Mouse (Mus musculus): Measurements from ENCODE around the gene Acnat1. TPM values are rescaled to one million over a fixed set of nuclear protein-coding genes. Genes with fewer than 3 reads are reported as not detected.
A peak's percentile ranks its signal among the peaks of the same experiment; 100 is the strongest.
"Not testable (repeated sequence)": the region's sequence is repeated elsewhere in the genome, so short reads cannot be mapped to it uniquely, and the experiment has no call there.

Gene Acnat1
- polyA plus RNA-seq, 1 experiment = 41.7 TPM

- no peak overlapping the region for H3K27ac ChIP-seq (ENCODE audit: insufficient read depth, low read depth, low read length)
- H3K27me3 ChIP-seq (replicated peaks; ENCODE audit: control insufficient read depth, insufficient read depth, low read length) = no peaks in the 10 kb centered on the region
- 60% methylated on average over 2 of the region's 2 CpGs for WGBS
- H3K4me3 ChIP-seq (ENCODE audit: insufficient read depth, low read depth, low read length) = no peak overlapping the region
- peaks cover 9% of the 10 kb centered on the region for H3K36me3 ChIP-seq (ENCODE audit: control insufficient read depth, insufficient read depth, low read length)
- peaks cover 8% of the 10 kb centered on the region; the same call in 1 of the 2 replicates for H3K4me1 ChIP-seq (ENCODE audit: control insufficient read depth, insufficient read depth, low read length)
- DNase-seq = peak; percentile 57
- TF ChIP-seq POLR2A (IDR thresholded peaks at IDR 0.05; ENCODE audit: low read depth, low read length) (no peak), CTCF (conservative IDR thresholded peaks at IDR 0.05; ENCODE audit: insufficient read depth, insufficient read length, low read depth, low read length) (no peak)
Measured at GRCm38 (mm10) chr4:49509183-49509582, 35.5 kb upstream of the Acnat1 start.

DNA sequence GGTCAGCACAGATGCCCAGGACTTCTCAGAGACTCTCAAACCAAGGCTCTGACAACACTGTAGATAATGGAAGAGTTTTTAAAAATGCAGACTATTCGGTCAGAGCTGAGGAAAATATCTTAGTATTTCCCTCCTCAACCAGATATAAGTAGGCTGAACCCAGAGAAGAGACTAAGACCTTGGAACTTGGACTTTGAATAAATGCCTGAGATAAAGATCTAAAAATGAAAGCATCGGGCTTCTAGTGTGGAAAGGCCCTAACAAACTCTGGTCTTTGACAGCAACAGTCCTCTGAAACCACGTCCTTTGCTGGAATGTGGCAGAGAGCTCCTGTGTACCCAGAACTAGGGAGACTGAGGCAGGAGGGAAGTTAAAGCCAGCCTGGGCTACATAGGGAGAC is 32.7 kb upstream of the Acnat1 start, which contains the start of gene Baat:
TSS of gene Baat (minus strand) at position 172 of the 400 bp plus-strand sequence.
- 48% methylated on average over 3 of the region's 3 CpGs for WGBS
- peaks cover 7% of the 10 kb centered on the region; the same call in 1 of the 2 replicates for H3K4me1 ChIP-seq (ENCODE audit: control insufficient read depth, insufficient read depth, low read length)
- H3K27me3 ChIP-seq (replicated peaks; ENCODE audit: control insufficient read depth, insufficient read depth, low read length) = no peaks in the 10 kb centered on the region
- H3K27ac ChIP-seq (ENCODE audit: insufficient read depth, low read depth, low read length) = no peak within 1 kb of the TSS
- peak; percentile 37 for DNase-seq
- TF ChIP-seq POLR2A (IDR thresholded peaks at IDR 0.05; ENCODE audit: low read depth, low read length) (no peak), CTCF (conservative IDR thresholded peaks at IDR 0.05; ENCODE audit: insufficient read depth, insufficient read length, low read depth, low read length) (no peak)
- no peaks in the 10 kb centered on the region for H3K36me3 ChIP-seq (ENCODE audit: control insufficient read depth, insufficient read depth, low read length)
- no peak within 1 kb of the TSS for H3K4me3 ChIP-seq (ENCODE audit: insufficient read depth, low read depth, low read length)

DNA sequence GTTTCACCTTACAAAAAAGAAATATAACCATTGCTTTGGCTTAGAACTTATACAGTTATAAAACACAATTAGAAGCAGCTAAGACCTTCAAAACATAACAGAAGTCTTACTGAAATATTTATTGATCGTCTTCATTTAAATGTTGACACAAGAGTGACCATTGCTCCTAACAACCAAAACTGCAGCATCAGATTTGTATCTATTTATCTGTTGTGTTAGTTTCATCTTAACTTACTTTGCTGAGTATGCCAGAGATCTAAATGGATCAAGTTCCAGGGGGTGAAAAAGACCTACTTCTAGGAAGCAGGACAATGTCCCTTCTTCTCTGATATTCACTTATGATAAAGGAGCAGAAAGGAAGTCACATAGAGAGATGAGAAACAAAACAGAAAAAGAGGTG is 29.9 kb upstream of the Acnat1 start:
- no peak for DNase-seq
- H3K4me3 ChIP-seq (ENCODE audit: insufficient read depth, low read depth, low read length) = no peak overlapping the region
- H3K27me3 ChIP-seq (replicated peaks; ENCODE audit: control insufficient read depth, insufficient read depth, low read length) = no peaks in the 10 kb centered on the region
- no peak overlapping the region for H3K27ac ChIP-seq (ENCODE audit: insufficient read depth, low read depth, low read length)
- H3K4me1 ChIP-seq (ENCODE audit: control insufficient read depth, insufficient read depth, low read length) = peaks cover 4% of the 10 kb centered on the region; the same call in 1 of the 2 replicates
- 87% methylated on average over 1 of the region's 1 CpGs for WGBS
- no peaks in the 10 kb centered on the region for H3K36me3 ChIP-seq (ENCODE audit: control insufficient read depth, insufficient read depth, low read length)
- TF ChIP-seq CTCF (conservative IDR thresholded peaks at IDR 0.05; ENCODE audit: insufficient read depth, insufficient read length, low read depth, low read length) = no peak
- no peak for TF ChIP-seq POLR2A (IDR thresholded peaks at IDR 0.05; ENCODE audit: low read depth, low read length)

DNA sequence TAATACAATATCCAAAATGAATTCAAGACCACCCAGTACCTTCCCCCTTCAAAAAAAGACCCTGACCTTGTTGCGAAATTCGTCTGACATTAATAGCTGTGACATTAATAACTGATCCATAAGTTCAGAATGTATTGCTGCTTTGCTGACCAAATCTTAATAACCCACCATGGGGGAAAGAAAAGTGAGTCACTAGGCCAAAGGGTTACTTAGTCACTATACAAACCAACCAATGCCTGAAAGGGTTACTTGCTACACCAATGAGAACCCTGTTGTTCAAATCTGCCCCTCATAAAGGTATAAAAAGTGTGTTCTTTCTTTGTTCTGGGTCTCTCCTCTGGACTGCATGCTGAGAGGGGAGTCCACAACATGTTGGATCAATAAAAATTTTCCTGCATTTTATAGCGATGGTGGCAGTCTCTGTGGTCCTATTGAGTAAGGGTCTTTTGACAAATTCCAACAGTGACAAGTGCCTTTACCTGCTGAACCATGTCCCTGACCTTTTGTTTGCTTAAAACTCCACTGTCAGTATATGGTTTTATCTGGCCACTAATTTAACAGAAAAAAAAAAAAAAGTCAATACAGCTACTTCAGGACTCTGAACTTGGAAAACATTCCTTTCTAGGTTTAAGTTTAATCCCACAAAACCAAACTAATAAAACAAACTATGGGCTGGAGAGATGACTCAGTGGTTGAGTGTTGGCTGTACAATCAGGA is 12.4 kb upstream of the Acnat1 start:
- H3K27ac ChIP-seq (ENCODE audit: insufficient read depth, low read depth, low read length) = peak overlapping the region; percentile 97
- not testable (repeated sequence) for H3K27me3 ChIP-seq (replicated peaks; ENCODE audit: control insufficient read depth, insufficient read depth, low read length); H3K4me1 ChIP-seq (ENCODE audit: control insufficient read depth, insufficient read depth, low read length); H3K4me3 ChIP-seq (ENCODE audit: insufficient read depth, low read depth, low read length); H3K36me3 ChIP-seq (ENCODE audit: control insufficient read depth, insufficient read depth, low read length)
- 65% methylated on average over 3 of the region's 3 CpGs for WGBS
- peak; percentile 38 for DNase-seq

GRCm38 (mm10) chr4:49485442-49485841 is 11.7 kb upstream of the Acnat1 start:
- no peak overlapping the region for H3K4me3 ChIP-seq (ENCODE audit: insufficient read depth, low read depth, low read length)
- peak; percentile 91 for DNase-seq
- no peaks in the 10 kb centered on the region for H3K27me3 ChIP-seq (replicated peaks; ENCODE audit: control insufficient read depth, insufficient read depth, low read length)
- H3K27ac ChIP-seq (ENCODE audit: insufficient read depth, low read depth, low read length) = peak overlapping the region; percentile 99
- TF ChIP-seq CTCF (conservative IDR thresholded peaks at IDR 0.05; ENCODE audit: insufficient read depth, insufficient read length, low read depth, low read length) (no peak), POLR2A (IDR thresholded peaks at IDR 0.05; ENCODE audit: low read depth, low read length) (no peak)
- H3K4me1 ChIP-seq (ENCODE audit: control insufficient read depth, insufficient read depth, low read length) = peaks cover 4% of the 10 kb centered on the region; the same call in 1 of the 2 replicates
- no peaks in the 10 kb centered on the region for H3K36me3 ChIP-seq (ENCODE audit: control insufficient read depth, insufficient read depth, low read length)

GRCm38 (mm10) chr4:49480896-49481295 is 7.2 kb upstream of the Acnat1 start:
- TF ChIP-seq POLR2A (IDR thresholded peaks at IDR 0.05; ENCODE audit: low read depth, low read length) = no peak
- no peak for TF ChIP-seq CTCF (conservative IDR thresholded peaks at IDR 0.05; ENCODE audit: insufficient read depth, insufficient read length, low read depth, low read length)
- 0 out of 2 replicates have a peak, but pooled peaks cover 4% of the 10 kb centered on the region for H3K4me1 ChIP-seq (ENCODE audit: control insufficient read depth, insufficient read depth, low read length)
- H3K36me3 ChIP-seq (ENCODE audit: control insufficient read depth, insufficient read depth, low read length) = no peaks in the 10 kb centered on the region
- H3K27me3 ChIP-seq (replicated peaks; ENCODE audit: control insufficient read depth, insufficient read depth, low read length) = no peaks in the 10 kb centered on the region
- H3K4me3 ChIP-seq (ENCODE audit: insufficient read depth, low read depth, low read length) = no peak overlapping the region
- no peak overlapping the region for H3K27ac ChIP-seq (ENCODE audit: insufficient read depth, low read depth, low read length)
- WGBS = 62% methylated on average over 3 of the region's 3 CpGs
- DNase-seq = no peak

- TF ChIP-seq POLR2A (IDR thresholded peaks at IDR 0.05; ENCODE audit: low read depth, low read length) (no peak), CTCF (conservative IDR thresholded peaks at IDR 0.05; ENCODE audit: insufficient read depth, insufficient read length, low read depth, low read length) (no peak)
Measured at GRCm38 (mm10) chr4:49480104-49480760, 6.5 kb upstream of the Acnat1 start.

GRCm38 (mm10) chr4:49479035-49479434 is 5.3 kb upstream of the Acnat1 start:
- WGBS = 42% methylated on average over 2 of the region's 2 CpGs
- not testable (repeated sequence) for DNase-seq; H3K36me3 ChIP-seq (ENCODE audit: control insufficient read depth, insufficient read depth, low read length); H3K27me3 ChIP-seq (replicated peaks; ENCODE audit: control insufficient read depth, insufficient read depth, low read length); H3K4me1 ChIP-seq (ENCODE audit: control insufficient read depth, insufficient read depth, low read length); H3K4me3 ChIP-seq (ENCODE audit: insufficient read depth, low read depth, low read length); H3K27ac ChIP-seq (ENCODE audit: insufficient read depth, low read depth, low read length)

More at GRCm38 (mm10) chr4:49480104-49480760, 6.5 kb upstream of the Acnat1 start:
- Histone ChIP-seq H3K4me1 (ENCODE audit: control insufficient read depth, insufficient read depth, low read length) (0 out of 2 replicates have a peak, but pooled peaks cover 3% of the 10 kb centered on the region), H3K36me3 (ENCODE audit: control insufficient read depth, insufficient read depth, low read length) (no peaks in the 10 kb centered on the region), H3K27ac (ENCODE audit: insufficient read depth, low read depth, low read length) (peak overlapping the region; percentile 41; the same call in 1 of the 2 replicates), H3K4me3 (ENCODE audit: insufficient read depth, low read depth, low read length) (no peak overlapping the region), H3K27me3 (replicated peaks; ENCODE audit: control insufficient read depth, insufficient read depth, low read length) (no peaks in the 10 kb centered on the region)
- DNase-seq = peak; percentile 64
- 23% methylated on average over 21 of the region's 21 CpGs for WGBS

Data from kidney, adult 2 months (tissue).